Mouse (Mus musculus) forebrain, embryonic 13.5 days (tissue): Measurements from ENCODE around the gene Epha1. TPM values are rescaled to one million over a fixed set of nuclear protein-coding genes. Genes with fewer than 3 reads are reported as not detected.

Experiments
- ATAC-seq: fragments of 200-750 bp; cut with Nextera tagmentation; 2 replicates; pipeline ENCODE4 v1.8.0; 2017
- H3K27ac ChIP-seq: fragments of 300-500 bp; sonication (generic); 2 replicates; pipeline ENCODE4 v1.5.1; 2015; ENCODE audit warnings: inconsistent platforms, mild to moderate bottlenecking, moderate library complexity
- H3K27me3 ChIP-seq: fragments of 300-500 bp; sonication (generic); 2 replicates; pipeline ENCODE4 v1.6.1; 2015; ENCODE audit warnings: mild to moderate bottlenecking, inconsistent platforms
- H3K36me3 ChIP-seq: fragments of 300-500 bp; sonication (generic); 2 replicates; pipeline ENCODE4 v1.6.1; 2015; ENCODE audit warnings: mild to moderate bottlenecking, inconsistent platforms; ENCODE audit not compliant: poor library complexity, severe bottlenecking
- H3K4me1 ChIP-seq: fragments of 300-500 bp; sonication (generic); 2 replicates; pipeline ENCODE4 v1.6.1; 2015; ENCODE audit warnings: inconsistent platforms
- H3K4me2 ChIP-seq: fragments of 300-500 bp; sonication (generic); 2 replicates; pipeline ENCODE4 v1.6.1; 2015; ENCODE audit warnings: inconsistent platforms, mild to moderate bottlenecking, moderate library complexity
- H3K4me3 ChIP-seq: fragments of 300-500 bp; sonication (generic); 2 replicates; pipeline ENCODE4 v1.5.1; 2015; ENCODE audit warnings: mild to moderate bottlenecking, inconsistent platforms
- H3K9ac ChIP-seq: fragments of 300-500 bp; sonication (generic); 2 replicates; pipeline ENCODE4 v1.6.1; 2015; ENCODE audit warnings: mild to moderate bottlenecking, inconsistent platforms
- H3K9me3 ChIP-seq: fragments of 300-500 bp; sonication (generic); replicated peaks from 2 replicates; pipeline ENCODE4 v1.6.1; 2016; ENCODE audit warnings: inconsistent platforms
- WGBS: fragments of 180-500 bp; shearing (Covaris S2); methylation state at CpG from one replicate; pipeline ENCODE4 v1.1.7; 2015; 5-methylcytosine and 5-hydroxymethylcytosine counted together
- polyA plus RNA-seq: library from polyadenylated mRNA; unstranded; fragments of >200 nt; fragmentation: Nextera tagmentation; extraction: Ambion mirVana; gene quantifications from 2 replicates; pipeline ENCODE4 v1.2.1, GENCODE M21; 2015

Gene Epha1
- polyA plus RNA-seq, 1 experiment from 2014 or later, result 0.28 TPM

DNA sequence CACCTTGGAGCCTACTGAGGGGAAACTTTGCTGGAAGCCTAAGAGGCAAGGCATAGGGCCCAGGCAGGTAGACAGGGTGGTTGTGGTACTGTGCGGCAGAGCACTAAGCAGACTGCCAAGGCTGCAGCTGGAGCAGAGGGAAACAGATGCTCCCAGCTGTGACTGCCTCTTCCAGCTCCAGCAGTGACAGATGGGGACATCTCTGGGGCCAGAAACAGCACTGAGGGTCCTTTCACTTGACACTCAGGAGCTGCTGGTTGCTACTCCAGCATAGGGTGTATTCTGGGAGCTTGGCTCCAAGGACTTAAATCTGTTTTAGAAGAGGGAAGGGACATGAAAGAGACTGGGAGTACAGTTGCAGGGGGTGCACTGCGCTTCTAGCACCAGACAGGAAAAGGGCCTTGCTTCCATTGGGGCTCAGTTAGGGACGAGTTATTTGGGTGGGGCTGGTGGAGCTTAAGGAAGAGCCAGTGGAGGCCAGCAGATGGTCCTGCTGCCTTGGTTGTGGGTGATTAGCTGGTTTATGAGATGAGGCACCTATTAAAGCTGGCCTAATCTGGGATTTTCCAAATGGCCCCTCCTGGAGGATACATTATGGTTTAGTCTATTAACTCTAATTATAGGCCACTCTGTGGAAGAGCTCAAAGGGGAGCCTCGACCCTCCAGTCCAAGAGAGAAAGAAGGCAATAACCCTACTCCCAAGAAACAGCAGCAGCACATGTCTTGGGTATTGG, 2.3 kb downstream of the Epha1 start:
- Histone ChIP-seq H3K27me3 (peaks cover 15% of the 10 kb centered on the region; the same call in 1 of the 2 replicates), H3K27ac (no peak overlapping the region), H3K4me2 (no peak overlapping the region), H3K4me1 (peaks cover 21% of the 10 kb centered on the region), H3K36me3 (no peaks in the 10 kb centered on the region), H3K9me3 (no peaks in the 10 kb centered on the region), H3K9ac (no peak overlapping the region), H3K4me3 (no peak overlapping the region)
- 35% methylated on average over 4 of the region's 4 CpGs for WGBS
- no peak for ATAC-seq

DNA sequence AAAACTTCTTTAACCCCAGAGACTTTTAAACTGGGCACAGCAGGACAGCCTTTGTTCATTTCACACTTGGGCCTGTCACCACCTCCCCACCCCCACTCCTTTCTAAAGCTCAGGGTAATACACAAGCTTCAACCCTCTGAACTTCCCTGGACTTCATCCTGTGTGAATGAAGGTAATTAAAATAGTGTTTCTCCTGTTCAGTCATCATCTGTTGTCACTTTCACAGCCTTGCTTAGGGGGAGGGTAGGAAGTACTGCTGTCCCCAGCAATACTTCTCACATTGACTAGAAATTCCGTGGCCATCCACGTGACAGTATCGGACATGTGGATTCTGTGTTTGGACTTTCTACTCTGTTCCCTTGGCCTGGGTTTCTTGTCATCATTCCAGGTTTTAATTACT, 3.2 kb downstream of the Epha1 start:
- peaks cover 15% of the 10 kb centered on the region; the same call in 1 of the 2 replicates for H3K27me3 ChIP-seq
- H3K4me2 ChIP-seq, result no peak overlapping the region
- no peak overlapping the region for H3K9ac ChIP-seq
- H3K4me1 ChIP-seq, result peaks cover 21% of the 10 kb centered on the region
- ATAC-seq, result peak; percentile 45
- no peaks in the 10 kb centered on the region for H3K9me3 ChIP-seq
- 3% methylated on average over 3 of the region's 3 CpGs for WGBS
- H3K4me3 ChIP-seq, result no peak overlapping the region
- H3K27ac ChIP-seq, result no peak overlapping the region
- H3K36me3 ChIP-seq, result no peaks in the 10 kb centered on the region

DNA sequence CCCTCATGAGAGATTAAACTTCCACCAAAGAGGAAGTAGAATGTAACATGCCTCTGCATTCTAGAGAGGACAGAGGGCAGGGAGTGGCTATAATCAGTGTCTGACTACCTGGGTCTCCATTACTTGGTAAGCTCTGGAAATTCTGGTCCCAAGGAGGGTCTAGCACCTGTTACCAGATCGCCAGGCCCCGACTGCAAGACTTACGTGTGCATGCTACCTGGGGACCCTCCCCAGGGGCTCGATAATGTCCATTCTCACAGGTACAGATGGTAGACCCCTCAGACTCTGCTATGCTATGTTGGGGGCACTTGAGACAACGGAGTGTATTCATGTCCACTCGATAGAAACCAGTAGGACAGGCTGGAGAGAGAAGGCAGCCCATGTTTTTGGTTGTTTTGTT, 7.9 kb downstream of the Epha1 start:
- H3K36me3 ChIP-seq, result peaks cover 15% of the 10 kb centered on the region
- H3K4me2 ChIP-seq, result no peak overlapping the region
- WGBS, result 91% methylated on average over 6 of the region's 6 CpGs
- no peak overlapping the region for H3K9ac ChIP-seq
- no peak for ATAC-seq
- no peaks in the 10 kb centered on the region for H3K27me3 ChIP-seq
- H3K27ac ChIP-seq, result no peak overlapping the region
- H3K4me3 ChIP-seq, result no peak overlapping the region
- peaks cover 7% of the 10 kb centered on the region for H3K4me1 ChIP-seq
- H3K9me3 ChIP-seq, result no peaks in the 10 kb centered on the region

GRCm38 (mm10) chr6:42364607-42365006, 8.5 kb downstream of the Epha1 start:
- no peaks in the 10 kb centered on the region for H3K9me3 ChIP-seq
- H3K27me3 ChIP-seq, result no peaks in the 10 kb centered on the region
- no peak overlapping the region for H3K27ac ChIP-seq
- no peak overlapping the region for H3K4me2 ChIP-seq
- no peak overlapping the region for H3K4me3 ChIP-seq
- H3K36me3 ChIP-seq, result peaks cover 21% of the 10 kb centered on the region
- 93% methylated on average over 15 of the region's 15 CpGs for WGBS
- H3K9ac ChIP-seq, result no peak overlapping the region
- H3K4me1 ChIP-seq, result peaks cover 1% of the 10 kb centered on the region; the same call in 1 of the 2 replicates
- no peak for ATAC-seq

- 85% methylated on average over 4 of the region's 4 CpGs for WGBS
- H3K4me2 ChIP-seq, result no peak overlapping the region
- no peak overlapping the region for H3K9ac ChIP-seq
- no peak overlapping the region for H3K4me3 ChIP-seq
- no peaks in the 10 kb centered on the region for H3K4me1 ChIP-seq
- H3K36me3 ChIP-seq, result peaks cover 26% of the 10 kb centered on the region
- ATAC-seq, result no peak
- H3K27ac ChIP-seq, result no peak overlapping the region
- no peaks in the 10 kb centered on the region for H3K9me3 ChIP-seq
- no peaks in the 10 kb centered on the region for H3K27me3 ChIP-seq
Observed at GRCm38 (mm10) chr6:42364066-42364465, 9.0 kb downstream of the Epha1 start.

GRCm38 (mm10) chr6:42362974-42363373, 10.1 kb downstream of the Epha1 start:
- no peaks in the 10 kb centered on the region for H3K9me3 ChIP-seq
- H3K4me2 ChIP-seq, result no peak overlapping the region
- peak; percentile 28; the same call in 1 of the 2 replicates for ATAC-seq
- no peak overlapping the region for H3K4me3 ChIP-seq
- no peak overlapping the region for H3K9ac ChIP-seq
- H3K27me3 ChIP-seq, result no peaks in the 10 kb centered on the region
- 50% methylated on average over 3 of the region's 3 CpGs for WGBS
- H3K27ac ChIP-seq, result no peak overlapping the region
- H3K4me1 ChIP-seq, result no peaks in the 10 kb centered on the region
- peaks cover 37% of the 10 kb centered on the region for H3K36me3 ChIP-seq

DNA sequence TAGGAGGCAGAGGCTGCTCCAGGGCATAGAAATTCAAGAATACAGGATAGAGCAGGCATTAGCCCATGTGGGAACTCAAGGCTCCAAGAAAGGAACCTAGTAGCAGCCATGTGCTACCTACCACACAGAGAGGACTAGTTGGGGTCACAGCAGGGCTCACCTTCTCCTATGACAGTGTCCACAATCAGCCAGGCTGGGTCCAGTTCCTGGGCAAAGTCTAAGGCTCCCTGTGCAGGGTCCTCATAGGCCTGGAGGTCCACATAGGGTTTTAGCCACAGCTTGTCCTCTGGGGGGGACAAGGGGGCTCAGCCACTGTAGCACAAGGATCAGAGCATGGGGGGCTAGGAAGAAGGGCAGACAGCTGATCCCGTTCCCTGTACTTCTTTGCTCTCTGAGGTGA, 10.6 kb downstream of the Epha1 start:
- H3K27me3 ChIP-seq, result no peaks in the 10 kb centered on the region
- no peak overlapping the region for H3K4me3 ChIP-seq
- H3K9ac ChIP-seq, result no peak overlapping the region
- WGBS, result 50% methylated on average over 1 of the region's 1 CpGs
- no peak overlapping the region for H3K27ac ChIP-seq
- peaks cover 42% of the 10 kb centered on the region for H3K36me3 ChIP-seq
- no peaks in the 10 kb centered on the region for H3K4me1 ChIP-seq
- H3K4me2 ChIP-seq, result no peak overlapping the region
- no peak for ATAC-seq
- H3K9me3 ChIP-seq, result no peaks in the 10 kb centered on the region

DNA sequence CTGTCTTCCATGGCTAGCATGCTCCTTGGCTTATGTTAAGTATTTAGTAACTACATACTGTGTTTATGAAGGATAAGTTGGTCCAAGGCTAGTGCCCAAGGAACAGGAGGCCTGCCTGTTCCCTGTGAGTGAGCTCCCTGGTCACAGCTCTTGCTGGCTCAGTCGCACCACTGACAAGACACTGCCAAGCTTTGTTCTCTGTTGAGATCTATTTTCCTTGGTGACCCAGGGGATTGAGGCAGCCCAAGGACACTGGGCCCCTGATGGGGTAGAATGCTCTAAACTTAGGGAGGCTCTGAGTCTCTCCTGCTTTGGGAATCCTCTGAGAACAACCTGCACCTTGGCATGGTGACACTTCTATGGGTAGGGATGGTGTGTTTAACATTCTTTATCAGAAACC, 11.0 kb downstream of the Epha1 start:
- H3K4me1 ChIP-seq, result no peaks in the 10 kb centered on the region
- ATAC-seq, result no peak
- peaks cover 46% of the 10 kb centered on the region for H3K36me3 ChIP-seq
- H3K4me3 ChIP-seq, result no peak overlapping the region
- WGBS, result 77% methylated on average over 1 of the region's 1 CpGs
- H3K9me3 ChIP-seq, result no peaks in the 10 kb centered on the region
- no peak overlapping the region for H3K4me2 ChIP-seq
- no peaks in the 10 kb centered on the region for H3K27me3 ChIP-seq
- no peak overlapping the region for H3K9ac ChIP-seq
- H3K27ac ChIP-seq, result no peak overlapping the region

DNA sequence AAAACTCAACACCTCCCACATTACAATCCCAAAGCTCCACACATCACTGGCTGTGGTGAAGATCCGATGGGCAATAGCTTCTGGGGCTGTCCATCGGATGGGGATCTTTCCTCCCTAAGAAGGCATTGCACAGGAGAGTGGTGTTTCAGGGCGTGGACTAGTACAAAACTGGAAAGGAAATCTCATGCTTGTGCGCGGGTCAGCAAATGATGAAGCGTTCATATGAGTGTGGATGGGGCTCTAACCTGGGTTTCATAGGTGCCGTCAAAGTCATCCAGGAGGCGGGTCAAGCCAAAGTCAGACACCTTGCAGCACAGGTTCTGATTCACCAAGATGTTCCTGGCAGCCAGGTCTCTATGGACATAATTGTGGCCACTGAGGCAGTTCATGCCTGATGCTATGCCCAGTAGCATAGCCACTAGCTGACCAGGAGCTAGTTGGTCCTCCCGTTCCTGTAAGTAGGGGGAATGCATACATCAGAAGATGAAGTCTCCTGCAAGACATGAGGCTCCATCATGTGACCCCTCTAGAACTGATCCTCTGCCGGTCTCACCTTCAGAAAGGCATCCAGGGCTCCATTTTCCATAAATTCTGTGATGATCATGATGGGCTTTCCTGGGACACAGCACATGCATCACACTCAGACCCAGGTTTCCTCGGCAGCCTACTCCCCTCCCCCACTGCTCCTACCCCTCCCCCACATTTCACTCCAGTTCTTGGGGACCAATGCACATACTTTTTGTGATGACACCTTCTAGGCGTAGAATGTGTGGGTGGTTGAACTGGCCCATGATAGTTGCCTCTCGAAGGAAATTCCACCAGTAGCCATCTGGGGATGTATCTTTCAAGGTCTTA, 11.8 kb downstream of the Epha1 start:
- Histone ChIP-seq H3K9ac (no peak overlapping the region), H3K4me1 (no peaks in the 10 kb centered on the region), H3K4me2 (no peak overlapping the region), H3K27ac (no peak overlapping the region), H3K9me3 (no peaks in the 10 kb centered on the region), H3K4me3 (no peak overlapping the region), H3K27me3 (no peaks in the 10 kb centered on the region), H3K36me3 (peaks cover 54% of the 10 kb centered on the region)
- WGBS, result 96% methylated on average over 13 of the region's 13 CpGs
- ATAC-seq, result no peak

DNA sequence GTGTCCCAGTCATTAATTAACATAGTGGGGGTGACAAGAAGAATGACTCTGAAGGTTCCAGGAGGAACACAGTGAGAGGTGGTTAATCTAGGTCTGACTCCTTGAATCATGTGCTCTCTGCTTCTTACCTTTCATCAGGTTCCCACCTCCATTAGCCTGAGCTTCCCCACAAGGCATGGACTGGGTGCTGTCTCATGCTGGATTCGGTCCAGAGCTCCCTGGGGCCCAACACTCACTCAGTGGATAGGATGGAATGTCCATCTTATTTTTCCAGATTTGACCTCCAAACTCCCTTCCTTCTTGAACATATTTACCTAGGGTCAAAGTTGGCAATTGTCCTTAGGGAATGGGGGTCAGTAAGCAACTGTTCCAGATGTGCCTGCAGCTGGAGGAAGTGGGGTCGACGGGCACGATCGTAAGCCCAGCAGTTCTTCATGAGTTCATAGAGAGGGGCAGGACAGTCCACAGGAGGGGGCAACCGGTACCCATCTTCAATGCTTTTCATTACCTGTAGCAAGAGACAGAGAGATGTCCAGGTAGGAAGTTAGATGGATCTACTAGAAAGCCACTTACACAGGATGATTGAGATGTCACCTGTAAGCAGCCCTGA, 12.7 kb downstream of the Epha1 start:
- Histone ChIP-seq H3K9me3 (no peaks in the 10 kb centered on the region), H3K4me3 (no peak overlapping the region), H3K4me2 (no peak overlapping the region), H3K9ac (no peak overlapping the region), H3K27me3 (no peaks in the 10 kb centered on the region), H3K4me1 (no peaks in the 10 kb centered on the region), H3K27ac (no peak overlapping the region), H3K36me3 (peaks cover 60% of the 10 kb centered on the region)
- no peak for ATAC-seq
- 92% methylated on average over 6 of the region's 6 CpGs for WGBS

DNA sequence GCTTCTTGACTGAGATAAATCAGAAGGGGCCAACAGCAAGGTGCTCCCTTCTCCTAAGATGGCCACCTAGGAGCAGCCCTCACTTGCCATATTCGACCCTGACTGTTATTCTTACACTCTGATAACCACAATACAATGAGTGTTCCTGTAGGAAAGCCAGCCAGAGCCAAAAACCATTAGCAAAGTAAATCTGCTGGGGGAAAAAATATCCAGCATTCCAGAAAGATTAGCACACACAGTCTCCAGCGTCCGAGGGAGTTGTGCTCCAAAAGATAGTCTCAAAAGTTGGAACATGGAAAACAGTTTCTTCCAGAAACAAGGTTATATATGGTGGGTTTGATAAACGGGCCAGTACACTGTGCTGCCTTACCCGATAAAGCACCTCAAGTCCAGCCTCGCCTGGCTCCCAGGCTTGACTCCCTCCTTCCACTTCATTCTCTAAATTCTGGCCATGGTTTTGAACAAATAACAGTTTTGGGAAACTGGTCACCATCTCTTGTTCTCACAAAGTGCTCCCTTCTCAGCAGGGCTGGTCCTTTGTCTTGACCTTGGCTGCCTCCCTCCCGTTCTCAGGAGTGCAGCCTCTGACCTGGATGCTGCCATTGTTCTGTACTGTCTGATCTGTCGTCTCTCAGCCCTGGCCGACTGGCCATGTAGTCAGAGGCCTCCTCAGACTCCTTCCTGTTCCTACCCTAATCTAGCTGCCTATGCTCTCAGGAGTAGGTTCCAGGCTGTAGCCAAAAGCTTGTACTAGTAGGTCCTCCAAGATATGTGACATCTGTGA, 13.5 kb downstream of the Epha1 start:
- Histone ChIP-seq H3K27me3 (no peaks in the 10 kb centered on the region), H3K36me3 (peaks cover 64% of the 10 kb centered on the region)
- WGBS, result 76% methylated on average over 9 of the region's 9 CpGs

More for the DNA sequence above, 13.5 kb downstream of the Epha1 start:
- no peaks in the 10 kb centered on the region for H3K9me3 ChIP-seq
- no peak overlapping the region for H3K9ac ChIP-seq
- no peak overlapping the region for H3K4me2 ChIP-seq
- peaks cover 5% of the 10 kb centered on the region for H3K4me1 ChIP-seq
- no peak overlapping the region for H3K4me3 ChIP-seq
- ATAC-seq, result no peak
- no peak overlapping the region for H3K27ac ChIP-seq
